Mouse (Mus musculus) G1E-ER4 (cell line): ENCODE measurements around the gene Kctd21. TPM values are rescaled to one million over a fixed set of nuclear protein-coding genes. Genes with fewer than 3 reads are reported as not detected.

Source experiments
- GATA1 ChIP-seq: IDR thresholded peaks from one replicate; pipeline ENCODE4 v1.8.0; 2012; ENCODE audit warnings: low read length, inconsistent platforms
- polyA plus RNA-seq: library from polyadenylated mRNA; stranded (reverse); fragments of >175 nt; gene quantifications from 2 replicates; pipeline ENCODE4 v1.2.3, GENCODE M21; 2012

Kctd21 gene
- polyA plus RNA-seq, 1 experiment = 0.38 TPM

DNA sequence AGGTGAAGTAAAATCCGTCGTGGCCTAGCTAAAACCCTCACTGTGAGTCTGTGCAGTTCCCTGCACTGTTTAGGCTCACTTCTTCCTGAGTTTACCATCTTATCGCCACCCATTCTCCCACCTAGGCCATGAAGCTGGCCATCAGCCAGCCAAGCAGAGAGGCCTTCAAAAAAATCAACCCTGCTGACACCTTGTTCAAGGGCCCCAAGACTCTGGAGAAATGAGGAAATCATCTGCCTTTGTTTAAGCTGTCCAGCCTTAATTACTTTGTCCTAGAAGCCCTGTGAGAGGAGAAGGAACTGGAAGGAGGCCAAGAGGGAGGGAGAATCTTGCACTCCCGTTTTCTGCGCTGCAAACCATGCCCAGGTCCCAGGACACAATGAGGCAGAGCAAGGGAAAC, 24.1 kb downstream of the Kctd21 start:
- no peak for TF ChIP-seq GATA1

GRCm38 (mm10) chr7:97356875-97357276, 24.7 kb downstream of the Kctd21 start:
- no peak for TF ChIP-seq GATA1

DNA sequence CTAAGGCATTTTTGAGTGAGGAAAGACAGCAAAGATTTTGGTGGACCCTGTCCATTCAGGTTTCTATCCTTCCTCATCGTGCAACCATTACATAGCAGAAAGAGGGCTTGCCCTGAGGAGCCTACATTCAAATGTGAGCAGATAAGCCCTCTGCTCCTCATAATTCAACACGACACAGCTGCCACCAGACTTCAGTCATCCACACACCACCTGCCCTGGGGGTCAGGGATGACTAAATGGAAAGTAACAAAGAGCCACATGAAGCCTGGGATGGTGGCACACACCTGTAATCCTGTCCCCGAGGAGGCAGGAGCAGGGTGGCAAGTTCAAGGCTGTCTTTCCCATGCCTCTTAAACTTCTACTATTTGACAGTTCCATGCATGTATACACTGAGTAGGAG, 25.7 kb downstream of the Kctd21 start:
- no peak for TF ChIP-seq GATA1

- no peak for TF ChIP-seq GATA1
These were observed 26.2 kb downstream of the Kctd21 start for GRCm38 (mm10) chr7:97358347-97358746.

DNA sequence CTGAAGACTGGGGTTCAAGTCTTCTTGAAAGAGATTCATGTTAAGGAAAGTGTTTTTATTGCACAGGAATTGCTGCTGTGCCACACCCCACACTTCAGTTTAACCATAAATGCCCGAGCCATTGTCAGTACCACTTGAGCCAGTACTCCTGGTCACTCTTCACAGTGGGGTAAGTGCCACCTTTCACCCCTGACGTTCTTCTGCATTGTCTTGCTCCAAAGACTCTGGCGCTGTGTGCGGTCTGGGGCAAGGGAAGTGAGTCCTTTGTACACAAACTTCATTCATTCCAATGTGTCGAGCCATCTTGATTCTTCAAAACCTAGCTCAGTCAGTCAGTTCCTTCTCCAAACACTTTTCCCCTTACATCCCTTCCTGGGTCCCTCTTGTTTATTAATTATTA, 28.0 kb downstream of the Kctd21 start:
- TF ChIP-seq GATA1 = no peak

DNA sequence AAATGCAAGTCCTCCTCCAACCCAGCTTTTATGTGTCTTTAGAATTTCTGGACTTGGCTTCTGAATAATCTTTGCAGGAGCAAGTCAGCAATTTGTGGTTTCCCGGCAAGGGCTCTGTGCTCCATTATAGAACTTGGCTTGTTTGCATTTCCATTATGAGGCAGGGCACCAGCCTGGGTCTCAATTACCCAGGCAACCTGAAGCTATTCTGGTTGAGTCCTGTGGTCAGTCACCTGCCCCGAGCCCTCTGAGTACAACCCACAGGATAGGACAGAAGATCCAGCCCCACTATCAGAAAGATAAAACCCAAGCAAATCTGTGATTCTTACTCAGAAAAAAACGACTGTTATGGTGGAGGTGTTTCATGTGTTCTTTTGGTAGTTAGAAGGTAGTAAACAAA, 28.8 kb downstream of the Kctd21 start:
- no peak for TF ChIP-seq GATA1

DNA sequence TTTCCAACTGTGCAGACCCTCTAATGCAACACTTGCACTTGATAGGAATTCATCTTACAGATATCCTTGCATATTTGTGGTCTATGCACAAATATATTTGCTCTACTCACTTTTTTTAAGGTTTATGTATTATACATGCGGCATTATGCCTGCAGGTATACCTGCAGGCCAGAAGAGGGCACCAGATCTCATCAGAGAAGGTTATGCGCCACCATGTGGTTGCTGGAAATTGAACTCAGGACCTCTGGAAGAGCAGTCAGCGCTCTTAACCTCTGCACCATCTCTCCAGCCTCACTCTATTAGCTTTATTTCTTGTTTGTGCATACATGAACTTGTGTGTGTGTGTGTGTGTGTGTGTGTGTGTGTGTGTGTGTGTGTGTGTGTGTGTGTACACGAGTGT, 29.3 kb downstream of the Kctd21 start:
- TF ChIP-seq GATA1 = no peak

GRCm38 (mm10) chr7:97365887-97366286, 33.8 kb downstream of the Kctd21 start:
- no peak for TF ChIP-seq GATA1

- TF ChIP-seq GATA1 = no peak
These were observed 43.0 kb downstream of the Kctd21 start for GRCm38 (mm10) chr7:97375101-97375500.

DNA sequence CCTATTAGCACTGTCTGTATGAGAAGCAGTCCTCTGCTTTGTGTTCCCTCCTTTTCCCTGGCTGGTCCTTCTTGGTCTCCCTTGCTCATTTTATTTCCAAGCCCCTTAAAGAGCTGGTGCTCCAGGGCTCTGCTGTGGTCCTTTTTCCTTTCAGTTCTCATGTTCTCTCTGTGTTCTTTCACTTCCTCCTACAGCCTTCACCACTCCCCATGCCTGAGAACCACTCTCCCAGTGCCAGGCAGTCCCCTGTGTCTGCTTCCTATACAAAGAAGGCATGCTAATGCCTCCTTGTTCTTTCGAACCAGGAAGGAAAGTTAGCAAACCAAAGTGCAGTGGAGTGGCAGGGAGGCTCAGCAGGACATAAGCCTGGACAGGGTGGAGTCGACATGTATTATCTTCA, 43.8 kb downstream of the Kctd21 start:
- no peak for TF ChIP-seq GATA1

DNA sequence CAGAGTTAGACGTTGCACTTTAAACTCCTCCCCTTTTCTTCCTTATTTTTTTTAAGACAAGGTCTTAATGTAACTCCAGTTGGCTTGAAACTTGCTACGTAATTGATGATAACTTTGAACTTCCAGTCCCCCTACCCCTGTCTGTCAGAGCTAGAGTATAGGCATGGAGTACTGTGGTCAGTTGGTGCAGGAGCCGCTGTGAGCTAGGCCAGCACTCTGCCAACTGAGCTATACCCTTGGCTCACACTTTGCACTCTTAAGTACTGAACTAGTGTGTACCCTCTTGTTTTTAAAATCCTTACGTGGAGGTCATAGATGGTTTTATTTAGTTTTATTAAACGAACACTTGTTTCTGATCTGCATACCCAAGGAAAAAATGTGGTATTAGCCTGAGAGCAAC, 47.2 kb downstream of the Kctd21 start:
- no peak for TF ChIP-seq GATA1

- no peak for TF ChIP-seq GATA1
These were observed 48.5 kb downstream of the Kctd21 start for GRCm38 (mm10) chr7:97380500-97381123.

GRCm38 (mm10) chr7:97382661-97383060, 50.5 kb downstream of the Kctd21 start:
- TF ChIP-seq GATA1 = no peak

DNA sequence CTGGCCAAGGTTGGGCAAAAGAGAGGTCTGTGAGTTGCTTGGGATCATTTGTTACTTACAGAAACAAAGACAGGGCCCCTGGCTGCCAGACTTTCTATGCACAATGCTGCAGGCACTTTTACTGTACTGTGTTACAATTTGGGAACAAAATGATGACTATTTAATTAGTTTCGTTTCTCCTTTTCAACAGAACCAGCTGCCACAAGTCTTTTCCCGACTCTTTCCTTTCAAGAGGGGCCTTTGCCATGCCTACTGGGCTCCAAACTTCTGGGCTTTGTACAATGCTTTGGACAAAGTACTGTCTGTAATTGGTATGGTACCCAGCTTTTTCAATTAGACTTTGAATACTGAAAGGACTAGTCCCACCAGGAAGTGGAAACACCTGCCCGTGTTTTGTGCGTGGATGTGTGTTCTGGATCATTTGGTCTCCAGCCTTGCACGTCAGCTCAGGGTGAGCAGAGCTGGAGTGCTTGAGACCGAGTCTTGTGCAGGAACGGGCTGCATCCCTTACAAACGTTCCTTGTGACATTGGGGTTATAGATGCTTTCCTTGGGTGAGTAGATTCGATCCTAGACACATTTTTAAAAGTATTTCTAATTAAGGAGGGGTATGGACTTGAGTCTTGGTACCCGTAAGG, 51.5 kb downstream of the Kctd21 start:
- no peak for TF ChIP-seq GATA1

GRCm38 (mm10) chr7:97386106-97386805, 54.1 kb downstream of the Kctd21 start:
- TF ChIP-seq GATA1 = no peak

- TF ChIP-seq GATA1 = no peak
These were observed 54.8 kb downstream of the Kctd21 start for GRCm38 (mm10) chr7:97386806-97387370.
